Mouse (Mus musculus) heart, embryonic 15.5 days (tissue): ENCODE measurements around the gene 6030468B19Rik. TPM values are rescaled to one million over a fixed set of nuclear protein-coding genes. Genes with fewer than 3 reads are reported as not detected.
"Not testable (repeated sequence)": the region's sequence is repeated elsewhere in the genome, so short reads cannot be mapped to it uniquely, and the experiment has no call there.

ENCODE experiments used
- ATAC-seq: fragments of 200-750 bp; cut with Nextera tagmentation; replicated peaks from 2 replicates; pipeline ENCODE4 v1.8.0; 2017; ENCODE audit warnings: low read depth, moderate TSS enrichment; ENCODE audit not compliant: insufficient number of reproducible peaks, insufficient read depth, low FRiP score
- H3K27ac ChIP-seq: fragments of 300-500 bp; sonication (generic); 2 replicates; pipeline ENCODE4 v1.5.1; 2015; ENCODE audit warnings: mild to moderate bottlenecking, inconsistent platforms
- H3K27me3 ChIP-seq: fragments of 300-500 bp; sonication (generic); 2 replicates; pipeline ENCODE4 v1.6.1; 2015; ENCODE audit warnings: inconsistent platforms
- H3K36me3 ChIP-seq: fragments of 300-500 bp; sonication (generic); 2 replicates; pipeline ENCODE4 v1.6.1; 2015; ENCODE audit warnings: mild to moderate bottlenecking, inconsistent platforms
- H3K4me1 ChIP-seq: fragments of 300-500 bp; sonication (generic); replicated peaks from 2 replicates; pipeline ENCODE4 v1.6.1; 2015; ENCODE audit warnings: inconsistent platforms
- H3K4me2 ChIP-seq: fragments of 300-500 bp; sonication (generic); 2 replicates; pipeline ENCODE4 v1.6.1; 2015; ENCODE audit warnings: inconsistent platforms, mild to moderate bottlenecking, moderate library complexity
- H3K4me3 ChIP-seq: fragments of 300-500 bp; sonication (generic); 2 replicates; pipeline ENCODE4 v1.5.1; 2015; ENCODE audit warnings: mild to moderate bottlenecking, inconsistent platforms
- H3K9ac ChIP-seq: fragments of 300-500 bp; sonication (generic); 2 replicates; pipeline ENCODE4 v1.6.1; 2015; ENCODE audit warnings: mild to moderate bottlenecking, inconsistent platforms
- H3K9me3 ChIP-seq: fragments of 300-500 bp; sonication (generic); replicated peaks from 2 replicates; pipeline ENCODE4 v1.6.1; 2016; ENCODE audit warnings: inconsistent platforms
- WGBS: fragments of 180-500 bp; shearing (Covaris S2); methylation state at CpG from one replicate; pipeline ENCODE4 v1.1.7; 2015; ENCODE audit warnings: mixed read lengths; 5-methylcytosine and 5-hydroxymethylcytosine counted together
- polyA plus RNA-seq: library from polyadenylated mRNA; unstranded; fragments of >200 nt; fragmentation: Nextera tagmentation; extraction: Ambion mirVana; gene quantifications from 2 replicates; pipeline ENCODE4 v1.2.1, GENCODE M21; 2015

The 6030468B19Rik gene
- polyA plus RNA-seq, 1 experiment from 2014 or later = 0.34 TPM

DNA sequence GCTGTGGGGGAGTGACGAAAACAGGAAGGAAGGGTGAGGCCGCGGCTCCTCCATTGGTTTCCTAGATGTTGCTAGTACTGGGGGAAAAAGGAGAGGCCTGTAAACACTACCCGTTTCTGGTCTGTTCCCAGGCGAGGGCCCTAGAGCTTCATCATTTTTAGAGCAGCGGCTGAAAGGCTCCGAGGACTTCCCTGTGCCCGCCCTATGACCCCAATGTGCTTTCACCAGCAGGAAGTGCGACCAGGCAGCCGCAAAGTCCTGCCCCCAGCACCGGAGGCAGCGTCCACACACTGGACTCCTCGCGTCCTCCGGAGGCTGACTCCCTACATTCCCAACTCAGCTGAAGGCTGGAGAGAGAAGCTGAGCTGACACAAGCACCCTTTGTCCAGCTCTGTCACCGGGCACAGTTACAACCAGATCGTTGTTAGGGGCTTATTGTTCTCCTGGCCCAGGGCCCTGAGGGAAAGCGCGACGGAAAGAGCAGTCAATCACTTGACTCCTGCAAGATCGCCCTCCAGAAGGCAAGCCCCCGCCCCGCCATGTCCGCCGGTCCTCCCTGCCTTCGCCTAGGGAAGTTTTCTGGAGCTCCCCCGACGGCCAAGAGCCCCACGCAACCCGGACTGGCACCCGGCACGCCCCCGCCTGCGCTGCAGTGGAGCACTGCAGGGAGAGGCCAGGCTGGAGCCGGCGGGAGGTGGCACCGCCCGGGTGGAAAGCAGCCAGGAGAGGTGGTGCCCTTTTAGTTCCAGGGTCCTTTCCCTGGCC, 17.8 kb upstream of the 6030468B19Rik start:
- Histone ChIP-seq H3K9ac (peak overlapping the region; percentile 62), H3K4me2 (peak overlapping the region; percentile 96), H3K27ac (peak overlapping the region; percentile 92), H3K36me3 (peaks cover 19% of the 10 kb centered on the region), H3K27me3 (no peaks in the 10 kb centered on the region; the same call in 1 of the 2 replicates), H3K9me3 (no peaks in the 10 kb centered on the region), H3K4me1 (peaks cover 60% of the 10 kb centered on the region), H3K4me3 (peak overlapping the region; percentile 61)
- 2% methylated on average over 38 of the region's 38 CpGs for WGBS
- peak; percentile 41 for ATAC-seq

DNA sequence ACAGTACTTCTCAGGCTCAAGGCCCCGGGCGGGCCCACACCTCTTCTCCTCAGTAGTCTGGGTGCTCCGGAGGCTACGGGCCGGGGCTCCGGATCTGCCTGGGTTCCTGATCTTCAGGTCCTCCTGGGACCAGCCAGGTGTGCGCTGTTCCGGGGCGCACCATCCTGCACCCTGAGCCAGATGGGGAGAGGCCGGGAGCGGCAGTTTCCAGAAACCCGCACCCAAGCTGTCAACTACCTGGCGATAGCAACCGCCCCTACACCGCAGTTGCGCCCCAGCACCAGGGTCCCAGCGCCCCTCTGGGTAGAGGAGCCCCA, 17.3 kb upstream of the 6030468B19Rik start:
- H3K27ac ChIP-seq = peak overlapping the region; percentile 92
- H3K4me1 ChIP-seq = peaks cover 60% of the 10 kb centered on the region
- H3K36me3 ChIP-seq = peaks cover 14% of the 10 kb centered on the region
- ATAC-seq = peak; percentile 4; the same call in 1 of the 2 replicates
- H3K9ac ChIP-seq = peak overlapping the region; percentile 62
- peak overlapping the region; percentile 96 for H3K4me2 ChIP-seq
- H3K27me3 ChIP-seq = no peaks in the 10 kb centered on the region; the same call in 1 of the 2 replicates
- 0% methylated on average over 17 of the region's 17 CpGs for WGBS
- H3K9me3 ChIP-seq = no peaks in the 10 kb centered on the region
- H3K4me3 ChIP-seq = peak overlapping the region; percentile 61

DNA sequence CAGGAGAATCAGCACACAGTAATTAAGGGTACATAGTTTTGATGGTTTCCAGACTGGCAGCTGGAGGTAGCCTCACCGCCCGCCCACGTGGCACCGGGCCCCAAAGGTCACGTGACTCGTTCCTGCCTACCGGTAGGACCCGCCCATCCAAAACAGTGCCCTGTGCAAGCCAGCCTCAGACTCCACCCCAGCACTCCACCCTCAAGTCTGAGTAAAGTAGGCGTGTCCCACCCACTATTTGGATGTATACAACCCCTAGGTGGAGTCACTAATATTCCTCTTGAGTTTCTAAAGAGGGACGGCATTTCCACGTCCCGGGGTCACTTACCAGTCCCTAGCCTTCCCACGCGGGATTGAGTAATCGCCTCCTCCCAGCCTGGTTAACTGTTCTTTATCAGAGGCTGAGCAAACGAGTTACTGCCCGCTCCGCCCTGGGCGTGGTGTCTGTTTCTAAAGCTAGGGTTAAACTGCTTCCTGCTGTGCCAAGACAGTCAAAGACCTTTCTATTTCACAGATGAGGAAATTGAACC, 16.8 kb upstream of the 6030468B19Rik start:
- H3K27ac ChIP-seq = peak overlapping the region; percentile 92
- no peaks in the 10 kb centered on the region for H3K9me3 ChIP-seq
- peak overlapping the region; percentile 96 for H3K4me2 ChIP-seq
- peak overlapping the region; percentile 61 for H3K4me3 ChIP-seq
- peak; percentile 70 for ATAC-seq
- no peaks in the 10 kb centered on the region; the same call in 1 of the 2 replicates for H3K27me3 ChIP-seq
- under 1% methylated on average over 19 of the region's 19 CpGs for WGBS
- H3K9ac ChIP-seq = peak overlapping the region; percentile 62
- H3K36me3 ChIP-seq = peaks cover 10% of the 10 kb centered on the region; the same call in 1 of the 2 replicates
- H3K4me1 ChIP-seq = peaks cover 60% of the 10 kb centered on the region

DNA sequence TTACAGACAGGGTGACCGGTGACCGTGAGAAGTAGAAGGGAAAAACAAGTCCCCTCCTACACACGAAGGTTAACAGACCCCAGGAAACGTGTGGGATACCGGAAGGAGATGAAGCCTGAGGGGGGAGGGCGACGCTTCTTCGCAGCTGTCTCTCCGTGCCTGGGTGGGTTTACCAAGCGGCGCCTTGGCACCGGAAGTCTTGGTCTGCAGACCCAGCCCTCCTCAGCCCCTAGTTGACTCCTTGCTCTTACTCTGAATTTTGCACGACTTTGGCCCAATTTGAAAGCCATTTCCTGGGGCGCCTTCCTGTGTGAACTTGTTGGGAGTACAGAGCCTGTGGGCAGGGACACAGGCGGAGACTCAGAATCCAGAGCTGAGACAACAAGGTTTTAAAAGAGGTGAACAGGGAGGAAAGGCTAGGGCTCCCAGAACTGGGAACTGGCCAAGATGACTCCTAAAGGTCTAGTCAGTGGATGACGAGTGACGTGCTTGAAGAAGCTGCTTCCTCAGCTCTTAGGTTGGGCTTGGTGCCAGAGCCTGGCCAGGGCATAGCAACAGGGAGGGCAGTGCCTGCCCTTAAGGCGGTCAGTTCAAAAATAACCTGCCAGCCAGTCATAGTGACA, 16.1 kb upstream of the 6030468B19Rik start:
- Histone ChIP-seq H3K4me1 (peaks cover 63% of the 10 kb centered on the region), H3K9me3 (no peaks in the 10 kb centered on the region), H3K36me3 (peaks cover 6% of the 10 kb centered on the region; the same call in 1 of the 2 replicates), H3K4me3 (peak overlapping the region; percentile 61), H3K4me2 (peak overlapping the region; percentile 96), H3K27me3 (no peaks in the 10 kb centered on the region; the same call in 1 of the 2 replicates), H3K27ac (peak overlapping the region; percentile 92), H3K9ac (peak overlapping the region; percentile 62)
- 8% methylated on average over 18 of the region's 18 CpGs for WGBS
- 0 out of 2 replicates have a peak, but pooled peaks have one; percentile 5 for ATAC-seq

DNA sequence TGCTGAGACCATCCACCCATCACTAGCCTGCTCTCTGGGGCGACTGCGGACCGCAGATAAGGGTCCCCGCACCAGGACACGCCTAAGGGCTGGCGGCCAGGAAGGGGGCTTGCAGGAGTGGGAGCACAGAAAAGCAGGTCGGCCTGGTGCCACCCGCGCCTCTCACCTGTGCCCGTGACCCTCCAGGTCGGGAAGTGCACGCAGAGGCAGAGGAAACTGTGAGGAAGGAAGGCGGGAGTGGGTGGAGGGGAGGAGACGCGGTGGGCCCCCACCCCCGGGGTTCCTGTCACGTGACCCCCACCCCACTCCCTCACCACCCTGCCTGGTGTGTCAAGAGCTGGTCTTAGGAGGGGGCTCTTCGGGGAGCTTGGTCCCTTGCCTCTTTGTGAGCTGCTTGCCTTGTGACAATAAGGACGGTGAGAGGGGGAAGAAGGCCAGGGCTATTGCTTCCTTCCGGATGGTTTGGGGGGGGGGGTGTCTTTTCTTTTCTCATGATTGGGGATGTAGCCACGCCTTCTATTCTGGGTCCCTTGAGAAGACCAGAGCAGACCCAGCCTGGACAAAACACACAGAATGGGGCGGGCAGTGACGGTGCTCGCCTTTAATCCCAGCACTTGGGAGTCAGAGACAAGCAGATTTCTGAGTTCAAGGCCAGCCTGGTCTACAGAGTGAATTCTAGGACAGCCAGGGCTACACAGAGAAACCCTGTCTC, 15.3 kb upstream of the 6030468B19Rik start, which contains the start of the genes Tmc8 and Tmc6:
Gene Tmc8, plus strand, starts transcription at position 84 of the 712 bp plus-strand sequence.
Gene Tmc6, minus strand, starts transcription at position 206 of the 712 bp plus-strand sequence.
- Histone ChIP-seq H3K9me3 (no peaks in the 10 kb centered on the region), H3K4me1 (peaks cover 63% of the 10 kb centered on the region)
- ATAC-seq = no peak; the same call in 1 of the 2 replicates

DNA sequence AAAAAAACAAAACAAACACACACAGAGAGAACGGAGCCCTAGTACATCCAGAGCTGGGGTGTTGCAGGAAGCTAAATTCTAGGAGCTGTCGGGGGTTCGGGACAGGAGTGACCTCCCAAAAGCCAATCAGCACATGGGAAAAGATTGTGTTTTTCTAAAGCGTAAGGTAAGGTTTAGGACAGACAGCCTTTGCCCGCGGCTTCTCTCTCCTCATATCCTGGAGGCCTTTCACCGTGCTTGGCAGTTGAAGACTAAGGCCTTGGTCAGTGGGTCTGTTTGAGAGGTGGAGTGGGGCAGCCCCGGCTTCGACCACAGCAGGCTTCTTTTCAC, 14.8 kb upstream of the 6030468B19Rik start:
- no peaks in the 10 kb centered on the region for H3K9me3 ChIP-seq
- no peaks in the 10 kb centered on the region; the same call in 1 of the 2 replicates for H3K36me3 ChIP-seq
- WGBS = 48% methylated on average over 9 of the region's 9 CpGs
- ATAC-seq = no peak
- peak overlapping the region; percentile 11 for H3K9ac ChIP-seq
- H3K27me3 ChIP-seq = no peaks in the 10 kb centered on the region; the same call in 1 of the 2 replicates
- H3K4me2 ChIP-seq = peak overlapping the region; percentile 96
- peak overlapping the region; percentile 61 for H3K4me3 ChIP-seq
- peaks cover 59% of the 10 kb centered on the region for H3K4me1 ChIP-seq
- peak overlapping the region; percentile 92 for H3K27ac ChIP-seq

More for the DNA sequence above, 15.3 kb upstream of the 6030468B19Rik start, which contains the start of the genes Tmc8 and Tmc6:
- peak within 1 kb of the TSS; percentile 61 for H3K4me3 ChIP-seq
- H3K4me2 ChIP-seq = peak within 1 kb of the TSS; percentile 96
- 37% methylated on average over 24 of the region's 24 CpGs for WGBS
- peak within 1 kb of the TSS; percentile 92 for H3K27ac ChIP-seq
- H3K27me3 ChIP-seq = no peaks in the 10 kb centered on the region; the same call in 1 of the 2 replicates
- peak within 1 kb of the TSS; percentile 62 for H3K9ac ChIP-seq
- peaks cover 1% of the 10 kb centered on the region; the same call in 1 of the 2 replicates for H3K36me3 ChIP-seq

DNA sequence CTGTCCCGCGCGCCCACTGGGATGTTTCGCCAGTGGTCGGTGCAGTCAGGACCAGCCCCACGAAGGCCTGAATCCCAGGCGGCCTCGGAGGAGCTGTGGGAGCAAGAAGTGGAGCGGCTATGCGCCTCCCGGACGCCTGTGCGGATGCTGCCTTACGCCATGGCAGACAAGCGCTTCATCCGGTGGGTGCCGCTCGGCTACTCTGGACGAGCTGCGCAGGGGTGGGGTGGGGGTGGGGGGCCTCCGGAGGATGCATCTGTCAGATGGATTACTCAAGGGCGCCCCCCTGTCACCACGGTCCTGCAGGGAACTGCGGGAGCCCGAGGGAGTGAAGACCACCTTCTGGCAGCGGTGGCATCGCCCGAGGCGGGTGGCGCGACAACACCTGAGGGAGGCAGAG, 14.4 kb upstream of the 6030468B19Rik start:
- H3K4me3 ChIP-seq = peak overlapping the region; percentile 61
- ATAC-seq = peak; percentile 11; the same call in 1 of the 2 replicates
- H3K27ac ChIP-seq = peak overlapping the region; percentile 92
- peak overlapping the region; percentile 11 for H3K9ac ChIP-seq
- peak overlapping the region; percentile 96 for H3K4me2 ChIP-seq
- H3K27me3 ChIP-seq = no peaks in the 10 kb centered on the region; the same call in 1 of the 2 replicates
- no peaks in the 10 kb centered on the region; the same call in 1 of the 2 replicates for H3K36me3 ChIP-seq
- peaks cover 56% of the 10 kb centered on the region for H3K4me1 ChIP-seq
- H3K9me3 ChIP-seq = no peaks in the 10 kb centered on the region
- WGBS = 3% methylated on average over 31 of the region's 31 CpGs

DNA sequence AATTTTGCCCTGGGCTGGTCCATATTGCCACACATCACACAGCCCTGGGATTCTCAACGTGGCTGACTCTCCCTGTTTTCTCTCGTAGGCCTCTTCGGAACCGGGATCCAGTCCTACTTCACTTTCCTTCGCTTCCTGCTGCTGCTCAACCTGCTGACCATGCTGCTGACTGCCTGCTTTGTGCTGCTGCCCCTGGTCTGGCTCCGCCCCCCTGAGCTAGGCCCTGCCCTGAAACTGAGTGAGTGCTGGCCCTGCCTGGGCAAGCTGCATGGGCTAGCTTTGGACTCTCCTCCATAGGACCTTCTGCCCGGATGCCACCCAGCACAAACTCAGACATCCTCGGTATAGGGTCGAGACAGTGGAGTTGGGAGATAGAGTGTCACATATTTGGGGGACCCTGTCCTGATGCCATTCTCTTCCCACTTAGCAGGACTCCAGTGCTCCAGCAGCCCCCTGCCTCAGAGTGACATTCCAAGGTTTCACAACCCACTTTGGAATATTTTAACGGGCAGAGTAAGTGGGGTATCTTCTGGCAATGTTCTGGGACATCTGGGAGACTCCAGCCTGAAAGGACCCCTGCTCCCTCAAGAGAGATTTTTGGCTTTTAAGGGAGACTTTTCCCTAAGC, 13.7 kb upstream of the 6030468B19Rik start:
- H3K9ac ChIP-seq = no peak overlapping the region
- 44% methylated on average over 10 of the region's 10 CpGs for WGBS
- ATAC-seq = no peak
- H3K4me1 ChIP-seq = peaks cover 49% of the 10 kb centered on the region
- H3K27me3 ChIP-seq = no peaks in the 10 kb centered on the region; the same call in 1 of the 2 replicates
- no peaks in the 10 kb centered on the region for H3K36me3 ChIP-seq
- no peaks in the 10 kb centered on the region for H3K9me3 ChIP-seq
- peak overlapping the region; percentile 61 for H3K4me3 ChIP-seq
- peak overlapping the region; percentile 96 for H3K4me2 ChIP-seq
- H3K27ac ChIP-seq = peak overlapping the region; percentile 39

DNA sequence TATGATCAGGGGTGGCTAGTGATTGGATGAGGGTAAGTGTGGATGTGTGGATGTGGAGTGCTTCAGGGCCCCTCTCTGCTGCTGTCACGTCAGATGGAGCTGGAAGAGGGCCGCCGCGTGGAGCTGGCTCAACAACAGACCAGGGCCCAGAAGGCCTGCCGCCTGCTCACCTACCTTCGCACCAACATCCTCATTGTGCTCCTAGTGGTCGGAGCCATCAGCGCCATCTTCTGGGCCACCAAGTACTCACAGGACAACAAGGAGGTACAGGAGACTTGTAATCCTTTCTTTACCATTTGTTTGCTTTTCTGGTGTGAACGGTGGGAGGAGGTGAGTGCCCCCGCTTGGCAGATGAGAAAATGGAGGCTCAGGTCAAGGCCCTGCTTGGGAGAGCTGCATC, 11.2 kb upstream of the 6030468B19Rik start:
- 16% methylated on average over 10 of the region's 10 CpGs for WGBS
- no peak overlapping the region for H3K4me2 ChIP-seq
- no peak overlapping the region for H3K27ac ChIP-seq
- ATAC-seq = no peak
- no peaks in the 10 kb centered on the region for H3K9me3 ChIP-seq
- no peak overlapping the region for H3K9ac ChIP-seq
- peaks cover 36% of the 10 kb centered on the region for H3K4me1 ChIP-seq
- H3K4me3 ChIP-seq = no peak overlapping the region
- H3K27me3 ChIP-seq = peaks cover 1% of the 10 kb centered on the region
- H3K36me3 ChIP-seq = no peaks in the 10 kb centered on the region

DNA sequence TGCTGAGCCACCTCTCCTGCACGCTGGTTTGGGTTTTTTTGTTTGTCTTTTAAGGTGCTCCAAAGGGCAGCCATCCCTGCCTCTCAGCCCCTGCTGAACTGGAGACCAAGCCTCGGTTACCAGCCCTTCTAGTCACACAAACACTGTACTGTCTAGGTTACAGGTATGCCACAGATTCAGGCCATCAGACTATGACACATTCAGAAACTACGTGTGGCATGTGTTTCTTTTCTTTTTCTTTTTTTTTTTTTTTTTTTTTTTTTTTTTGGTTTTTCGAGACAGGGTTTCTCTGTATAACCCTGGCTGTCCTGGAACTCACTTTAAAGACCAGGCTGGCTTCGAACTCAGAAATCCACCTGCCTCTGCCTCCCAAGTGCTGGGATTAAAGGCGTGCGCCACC, 9.0 kb upstream of the 6030468B19Rik start:
- H3K4me2 ChIP-seq, H3K36me3 ChIP-seq, ATAC-seq, H3K27ac ChIP-seq, H3K4me3 ChIP-seq, H3K27me3 ChIP-seq, H3K9ac ChIP-seq, H3K9me3 ChIP-seq: not testable (repeated sequence)
- 79% methylated on average over 7 of the region's 7 CpGs for WGBS
- H3K4me1 ChIP-seq = peaks cover 25% of the 10 kb centered on the region
